Mouse (Mus musculus) induced T-regulatory cell, adult 2 months (primary cell): ENCODE results near the gene Il17a.
"Not testable (repeated sequence)": the region's sequence is repeated elsewhere in the genome, so short reads cannot be mapped to it uniquely, and the experiment has no call there.

ENCODE experiments used
- DNase-seq: peaks from one replicate; pipeline ENCODE4 v3.0.0-alpha.2; 2012; ENCODE audit warnings: low read depth

Gene Il17a

DNA sequence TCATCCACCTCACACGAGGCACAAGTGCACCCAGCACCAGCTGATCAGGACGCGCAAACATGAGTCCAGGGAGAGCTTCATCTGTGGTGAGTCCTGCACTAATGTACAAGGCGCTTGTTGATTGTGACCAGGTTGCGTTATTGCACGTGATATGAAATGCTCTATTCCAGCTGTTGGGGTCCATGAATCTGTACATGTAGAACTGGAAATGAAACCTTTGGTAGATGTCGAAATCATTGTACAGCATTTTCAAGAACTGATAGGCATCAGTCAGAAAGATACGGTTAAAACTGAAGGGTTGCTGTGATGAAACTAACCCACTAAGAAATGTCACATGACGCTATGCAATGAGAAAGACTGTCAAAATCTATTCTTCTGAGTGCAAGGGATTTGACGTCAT lies at the start of gene Il17a:
Il17a (plus strand) TSS at position 3 of the 400 bp plus-strand sequence.
- no peak for DNase-seq

DNA sequence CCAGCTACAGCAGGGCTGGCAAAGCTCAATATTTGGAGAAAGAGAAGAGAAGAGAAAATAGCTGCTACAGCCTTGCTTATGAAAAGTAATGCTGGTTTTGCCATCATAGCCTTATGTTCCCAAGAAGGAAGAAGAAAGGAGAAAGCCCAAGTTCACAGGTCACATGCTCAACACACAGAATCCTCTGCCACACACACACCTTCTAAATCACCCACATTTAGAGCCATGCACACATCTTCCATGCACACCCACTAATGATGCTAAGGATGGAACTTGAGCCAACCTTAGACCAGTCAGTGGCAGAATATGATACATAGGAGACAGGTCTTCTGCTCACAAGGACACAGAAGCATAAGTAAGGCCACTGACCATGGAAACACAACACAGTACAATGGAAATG lies 47.9 kb upstream of the Il17a start:
- no peak for DNase-seq

DNA sequence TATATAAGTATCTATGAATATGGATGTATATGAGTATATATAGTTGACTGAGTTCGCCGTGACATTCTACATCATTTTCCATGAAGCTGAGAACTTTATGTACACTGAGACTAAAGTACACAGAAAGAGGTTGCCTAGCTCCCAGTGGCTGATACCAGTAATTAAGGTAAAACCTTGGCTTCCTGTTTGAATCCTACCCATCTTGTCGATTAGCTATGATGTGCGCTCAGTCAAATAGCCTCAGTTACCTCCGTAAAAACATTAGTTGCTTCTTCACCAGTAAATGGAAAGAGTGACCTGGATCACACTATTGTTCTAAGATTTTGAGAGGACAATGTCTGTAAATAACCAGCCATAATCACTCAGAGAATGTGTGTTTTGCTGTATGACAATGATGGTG lies 47.3 kb upstream of the Il17a start:
- DNase-seq = no peak

DNA sequence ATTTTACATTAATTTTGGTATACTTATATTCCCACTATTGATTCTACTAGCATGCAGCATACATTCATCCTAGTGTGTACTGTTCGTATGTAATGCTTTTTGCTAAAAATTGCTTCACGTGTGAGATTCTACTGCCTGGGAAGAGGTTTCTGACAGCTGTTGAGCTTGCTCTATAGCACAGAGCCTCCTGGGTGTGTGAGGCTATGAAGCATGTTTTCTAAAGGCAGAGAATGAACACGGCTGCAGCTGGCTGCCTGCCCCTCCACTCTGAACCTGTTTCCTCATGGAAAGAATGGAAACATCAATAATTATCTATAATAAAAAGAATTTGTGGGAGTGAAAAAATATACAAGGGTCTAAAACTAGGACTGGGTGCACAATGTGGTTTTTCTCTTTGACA lies 46.9 kb upstream of the Il17a start:
- no peak for DNase-seq

DNA sequence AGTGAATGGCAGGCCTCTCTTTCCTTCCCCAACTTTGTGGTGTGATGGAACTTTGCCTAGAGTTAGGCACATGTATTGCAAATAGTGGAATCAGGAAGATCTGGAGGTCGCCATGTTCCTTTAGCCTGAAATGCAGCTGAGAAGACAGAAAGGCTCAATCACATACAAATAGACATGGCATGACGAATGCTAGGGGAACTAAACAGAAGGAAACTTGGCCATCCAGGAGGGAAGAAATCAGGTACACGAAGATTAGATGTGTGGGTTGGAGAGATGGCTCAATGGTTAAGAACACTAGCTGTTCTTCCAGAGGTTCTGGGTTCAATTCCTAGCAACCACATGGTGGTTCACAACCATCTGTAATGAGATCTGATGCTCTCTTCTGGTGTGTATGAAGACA lies 46.3 kb upstream of the Il17a start:
- DNase-seq = no peak

DNA sequence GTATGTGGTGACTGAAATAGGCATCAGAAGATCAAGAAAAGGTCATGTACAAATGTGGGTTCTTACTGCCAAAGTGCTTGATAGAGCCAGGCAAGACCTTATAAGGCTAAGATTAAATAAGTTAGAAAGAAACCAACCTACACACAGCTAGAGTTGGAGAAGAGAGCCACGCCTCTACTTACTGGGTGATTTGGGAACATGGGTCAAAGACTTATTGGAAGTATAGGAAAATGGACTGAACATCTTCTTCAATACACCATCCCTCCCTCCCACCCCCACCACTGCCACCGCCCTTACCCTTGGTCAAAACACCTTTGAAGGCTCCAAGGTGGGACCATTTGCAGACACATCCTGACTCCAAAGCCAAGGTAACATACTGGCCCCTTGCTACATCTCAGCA lies 45.3 kb upstream of the Il17a start:
- no peak for DNase-seq

DNA sequence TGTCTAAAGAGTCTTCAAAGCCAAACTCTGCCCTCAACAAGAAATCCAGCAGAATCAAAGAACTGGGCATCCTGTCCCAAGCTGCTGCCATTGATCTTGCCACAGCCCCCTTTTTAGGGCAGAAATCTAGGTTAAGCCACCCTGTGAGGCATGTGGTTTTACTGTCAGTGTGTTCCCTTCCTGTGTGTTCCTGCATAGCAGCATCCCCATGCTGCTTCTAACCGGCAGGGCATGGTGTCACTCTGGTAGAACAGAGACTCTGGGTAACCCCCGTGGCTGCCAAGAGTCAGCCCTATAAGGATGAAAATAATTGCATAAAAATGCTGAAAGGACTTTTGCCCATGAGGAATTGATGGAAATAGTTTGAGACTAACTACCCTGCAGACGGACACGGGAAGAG lies 44.8 kb upstream of the Il17a start:
- no peak for DNase-seq

DNA sequence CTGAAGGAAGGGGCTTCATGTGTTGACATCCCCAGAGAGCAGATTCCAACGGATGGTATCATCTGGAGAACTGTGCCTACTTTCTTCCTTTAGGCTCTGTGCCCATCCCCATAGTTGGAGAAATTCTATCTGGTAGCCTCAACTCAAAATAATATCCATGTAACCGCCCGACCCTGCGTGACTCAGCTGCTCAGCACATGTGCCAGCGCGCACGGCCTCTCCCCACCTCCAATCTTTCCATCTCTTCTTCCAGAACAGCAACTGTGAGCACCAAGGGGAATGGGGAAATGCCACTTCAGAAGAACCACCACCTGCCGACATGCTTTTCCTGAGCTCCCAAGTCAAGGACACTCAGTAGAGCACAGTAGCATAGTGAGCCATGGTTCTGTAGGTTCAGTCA lies 39.4 kb upstream of the Il17a start:
- DNase-seq = no peak

DNA sequence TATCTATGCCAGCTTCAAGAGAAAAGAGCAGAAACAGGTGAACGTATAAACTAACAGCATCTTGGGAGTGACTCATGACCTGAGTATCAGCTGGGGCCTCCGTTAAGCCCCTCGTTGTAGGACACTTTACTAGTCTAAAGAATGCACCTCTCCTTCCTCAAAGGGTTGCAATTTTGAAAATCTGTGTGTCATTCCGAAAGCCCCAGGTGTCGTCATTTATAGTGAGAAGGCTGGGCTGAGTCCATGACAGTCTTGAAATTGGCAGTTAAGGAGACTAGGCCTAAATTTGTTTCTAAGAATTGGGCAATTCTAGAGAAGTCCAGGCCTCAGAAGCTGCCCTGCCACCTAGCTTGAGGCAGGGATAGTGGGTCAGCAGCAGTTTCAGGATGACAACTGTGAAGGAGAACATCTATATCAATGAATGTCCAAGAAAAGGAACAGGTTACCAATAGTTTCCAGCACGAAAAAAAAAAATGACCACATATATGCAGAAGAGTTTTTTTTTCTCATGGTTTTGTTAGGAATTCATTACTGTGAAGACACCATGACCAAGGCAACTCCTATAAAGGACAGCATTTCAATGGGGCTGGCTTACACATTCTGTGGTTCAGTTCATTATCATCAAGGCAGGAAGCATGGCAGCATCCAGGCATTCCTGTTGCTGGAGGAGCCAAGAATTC lies 36.9 kb upstream of the Il17a start:
- DNase-seq = no peak

DNA sequence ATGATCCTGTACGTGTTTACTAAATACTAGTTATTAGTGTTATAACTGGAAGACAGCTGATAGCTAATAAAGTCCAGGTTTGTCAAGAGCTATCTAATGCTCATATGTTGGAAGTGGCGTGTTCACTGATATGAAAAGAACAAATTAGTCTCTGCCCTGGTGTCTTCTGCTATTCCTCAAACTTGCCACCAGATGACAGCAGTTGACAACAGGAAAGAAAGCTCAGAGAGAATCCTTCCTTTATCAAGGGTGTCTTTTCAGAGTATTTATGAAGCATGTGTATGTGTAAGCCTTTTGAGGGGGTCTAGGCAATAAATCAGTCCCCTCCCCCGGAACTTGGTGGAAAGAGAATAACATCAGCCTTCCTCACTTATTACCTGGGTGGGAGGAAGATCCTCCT lies 30.7 kb upstream of the Il17a start:
- peak; percentile 48 for DNase-seq

DNA sequence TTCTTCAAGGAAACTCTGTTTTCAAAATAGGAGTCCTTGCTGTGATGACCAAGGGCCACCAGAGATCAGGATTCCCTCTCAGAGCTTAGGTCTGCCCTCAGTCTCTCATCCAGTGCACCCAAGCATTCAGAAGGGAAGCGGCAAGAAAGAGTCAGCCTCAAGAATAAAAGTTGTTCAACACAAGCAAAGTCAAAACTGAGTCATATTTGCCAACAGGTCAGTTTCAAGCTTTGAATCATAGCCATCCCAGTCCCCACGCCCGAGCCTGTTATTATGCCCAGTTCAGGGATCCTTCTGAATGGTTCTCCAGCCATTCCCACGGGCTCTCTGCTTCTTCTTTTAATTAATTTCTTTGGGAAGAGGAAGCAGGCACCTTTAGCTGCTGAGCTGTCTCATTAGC lies 5.9 kb downstream of the Il17a start:
- no peak for DNase-seq

DNA sequence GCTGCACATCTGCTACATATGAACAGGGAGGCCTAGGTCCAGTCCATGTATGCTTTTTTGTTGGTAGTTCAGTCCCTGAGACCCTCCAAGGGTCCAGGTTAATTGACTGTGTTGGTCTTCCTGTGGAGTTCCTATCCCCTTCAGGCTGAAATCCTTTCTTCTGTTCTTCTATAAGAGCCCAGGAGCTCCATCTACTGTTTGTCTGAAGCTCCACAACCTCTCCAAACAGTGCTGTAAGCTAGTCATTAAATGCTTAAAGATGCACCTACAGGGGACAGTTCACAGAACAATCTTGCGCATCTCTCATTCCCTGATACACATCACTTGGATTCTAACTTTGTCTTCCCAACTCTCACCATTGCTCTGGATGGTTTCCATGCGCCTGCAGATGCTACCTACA lies 7.8 kb downstream of the Il17a start:
- peak; percentile 20 for DNase-seq

DNA sequence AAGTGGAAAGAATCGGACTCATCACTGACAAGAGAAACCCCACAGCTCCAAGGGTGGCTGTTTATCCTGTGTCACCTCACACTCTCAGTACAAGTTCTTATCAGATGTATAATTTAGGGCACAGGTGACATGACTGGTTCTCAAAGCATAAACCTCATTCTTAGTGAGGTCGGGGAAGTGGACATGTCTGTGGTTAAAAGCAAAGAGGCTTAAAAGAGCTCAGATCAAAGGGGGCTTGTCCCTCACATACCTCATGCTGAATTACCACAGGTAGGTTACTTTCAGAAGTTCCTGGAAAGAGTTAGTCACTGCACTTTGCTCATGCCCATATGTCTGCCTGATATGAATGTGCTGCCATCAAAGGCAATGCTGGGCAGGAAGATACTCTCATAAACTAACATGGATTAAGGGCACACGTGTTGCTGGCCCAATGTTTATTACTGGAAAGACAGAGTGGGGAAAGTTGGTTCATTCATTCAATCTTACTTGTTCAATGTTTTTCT lies 9.8 kb downstream of the Il17a start:
- DNase-seq = peak; percentile 60

DNA sequence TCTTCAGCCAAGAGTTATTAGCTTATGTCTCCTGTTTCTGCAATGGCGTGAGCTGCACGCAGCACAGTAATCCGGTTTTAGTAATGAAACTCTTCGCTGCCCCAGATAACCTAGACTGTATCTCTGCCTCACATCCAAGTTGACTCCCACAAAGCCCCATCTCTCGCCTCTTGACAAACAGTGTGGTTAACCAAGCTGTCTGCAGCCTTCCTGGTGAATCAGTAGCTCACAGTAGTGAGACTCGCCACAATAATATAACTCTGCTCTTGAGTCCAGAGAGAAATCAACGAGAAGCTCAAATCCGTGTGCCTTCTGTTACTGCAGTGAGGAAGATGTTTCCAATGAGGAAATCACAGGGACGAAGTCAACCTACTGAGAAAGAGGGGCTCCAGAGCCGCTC lies 23.7 kb downstream of the Il17a start:
- DNase-seq = no peak

DNA sequence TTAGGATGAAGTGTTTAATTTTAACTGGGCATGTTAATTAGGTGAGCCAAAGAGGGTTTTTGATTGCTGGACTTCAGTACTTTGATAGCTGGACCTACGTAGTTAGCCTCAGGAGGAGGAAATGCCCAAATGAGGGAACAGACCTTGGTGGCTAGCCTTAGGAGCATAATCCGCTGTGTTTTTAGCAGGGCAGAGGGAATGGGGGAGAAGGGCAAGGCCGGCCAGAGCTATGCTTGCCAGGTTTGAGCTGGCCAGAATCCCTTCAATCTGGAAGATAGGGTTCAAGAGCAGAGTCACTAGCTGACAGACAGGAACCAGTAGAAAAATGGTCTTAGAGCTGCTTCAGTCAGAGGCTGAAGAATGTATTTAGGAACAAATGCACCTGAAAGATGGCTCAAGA lies 26.9 kb downstream of the Il17a start:
- DNase-seq = no peak

DNA sequence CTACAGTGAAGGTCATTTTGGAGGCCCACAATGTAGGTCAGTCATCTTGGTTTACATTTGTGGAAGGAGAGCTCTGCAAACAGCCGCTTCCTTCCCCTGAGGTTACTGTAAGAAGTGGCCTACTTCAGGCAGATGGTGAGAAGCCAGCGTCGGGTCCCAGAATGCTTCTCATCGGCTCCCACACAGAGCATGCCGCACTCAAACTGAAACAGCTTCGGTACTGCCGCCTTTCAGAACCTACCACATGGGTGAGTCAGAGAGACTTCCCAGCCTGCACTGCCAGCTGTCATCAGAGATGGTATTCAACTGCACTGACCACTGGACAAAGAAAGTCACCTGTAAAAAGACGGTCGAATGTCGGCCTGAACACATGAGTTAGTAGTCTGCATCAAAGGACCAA lies 29.1 kb downstream of the Il17a start:
- peak; percentile 14 for DNase-seq

DNA sequence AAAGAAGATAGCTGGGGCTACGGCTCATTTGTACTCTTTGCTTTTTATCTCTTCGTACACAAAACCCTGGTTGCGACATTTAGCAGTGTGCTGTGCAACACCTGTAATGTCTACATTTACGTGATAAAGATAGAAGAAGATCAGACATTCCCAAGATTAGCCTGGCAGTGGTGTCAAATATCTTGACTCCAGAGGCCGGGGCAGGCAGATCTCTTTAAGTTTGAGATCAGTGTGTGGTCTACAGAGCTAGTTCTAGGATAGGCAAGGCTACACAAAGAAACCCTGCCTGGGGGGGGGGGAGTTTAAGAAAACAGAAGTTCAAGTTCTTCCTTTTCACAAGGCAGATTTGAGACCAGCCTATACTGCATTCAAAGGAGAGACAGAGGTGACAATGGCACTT lies 29.6 kb downstream of the Il17a start:
- DNase-seq = no peak

DNA sequence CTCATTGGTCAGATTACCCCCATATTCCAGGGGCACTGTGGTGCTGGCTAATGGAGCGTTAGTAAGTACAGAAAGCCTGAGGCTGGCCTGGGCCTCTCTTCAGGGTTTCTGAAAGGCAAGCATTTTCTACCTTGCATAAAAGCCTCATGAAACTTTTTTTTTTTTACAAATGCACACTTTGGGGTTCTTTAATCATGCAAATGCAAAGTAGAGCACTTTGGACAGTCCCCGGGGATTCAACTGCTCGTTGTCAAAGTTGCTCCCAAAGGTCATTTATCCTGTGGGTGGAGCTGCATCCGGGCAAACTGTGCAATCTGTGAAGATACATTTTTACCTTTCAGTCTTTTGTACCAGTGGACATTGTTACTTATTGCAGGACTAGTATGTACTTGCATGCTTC lies 30.7 kb downstream of the Il17a start:
- DNase-seq = no peak

DNA sequence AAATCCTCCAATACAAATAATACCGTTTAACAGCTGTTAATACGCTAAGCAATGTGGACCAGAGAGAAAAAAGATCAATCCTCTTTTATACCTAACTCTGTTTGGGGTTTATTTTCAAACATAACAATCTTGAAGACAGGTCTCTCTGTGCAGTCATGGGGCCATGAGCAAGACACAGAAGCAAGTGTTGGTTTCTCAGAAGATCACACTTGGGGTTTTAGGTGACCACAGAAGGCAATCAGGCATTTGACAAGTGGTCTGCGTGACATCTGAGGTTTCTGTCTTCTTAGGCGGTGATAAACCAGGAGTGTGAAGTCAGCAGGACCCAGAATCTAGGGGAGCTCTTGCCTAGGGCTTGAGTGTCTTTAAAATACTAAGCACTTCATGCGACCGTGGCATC lies 35.8 kb downstream of the Il17a start:
- DNase-seq = no peak

DNA sequence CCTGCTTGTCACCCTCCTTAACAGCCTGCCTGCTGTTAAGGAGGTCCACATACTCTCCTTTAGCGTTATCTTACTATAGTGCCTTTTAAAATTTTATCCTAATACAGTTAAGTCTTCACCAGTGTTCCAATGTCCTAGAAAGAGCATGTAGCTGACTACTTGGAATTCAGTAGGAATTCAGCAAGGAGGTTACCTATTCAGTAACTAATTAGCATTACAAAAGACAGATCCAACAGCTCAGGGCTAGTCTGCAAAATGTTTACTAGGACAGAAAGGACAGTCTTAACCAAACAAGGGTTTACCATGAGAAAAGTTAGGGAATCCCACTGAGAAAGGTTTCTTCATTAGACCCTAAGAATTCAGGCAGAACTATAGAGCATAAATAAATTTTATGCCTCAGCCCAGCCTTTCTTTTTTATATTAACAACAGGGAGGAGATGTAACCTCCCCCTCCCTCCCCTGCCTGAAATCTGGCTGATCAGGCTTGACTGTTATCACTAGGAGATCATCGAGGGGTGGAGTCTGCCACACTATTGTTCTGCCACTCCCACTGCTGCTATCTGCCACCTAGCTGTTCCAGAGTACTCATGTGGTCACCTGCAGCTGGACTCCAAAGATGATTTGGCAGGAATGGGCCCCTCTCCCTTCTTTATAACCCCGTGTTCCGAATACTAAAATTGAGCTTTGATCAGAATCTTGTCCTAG lies 43.5 kb downstream of the Il17a start:
- DNase-seq = not testable (repeated sequence)

DNA sequence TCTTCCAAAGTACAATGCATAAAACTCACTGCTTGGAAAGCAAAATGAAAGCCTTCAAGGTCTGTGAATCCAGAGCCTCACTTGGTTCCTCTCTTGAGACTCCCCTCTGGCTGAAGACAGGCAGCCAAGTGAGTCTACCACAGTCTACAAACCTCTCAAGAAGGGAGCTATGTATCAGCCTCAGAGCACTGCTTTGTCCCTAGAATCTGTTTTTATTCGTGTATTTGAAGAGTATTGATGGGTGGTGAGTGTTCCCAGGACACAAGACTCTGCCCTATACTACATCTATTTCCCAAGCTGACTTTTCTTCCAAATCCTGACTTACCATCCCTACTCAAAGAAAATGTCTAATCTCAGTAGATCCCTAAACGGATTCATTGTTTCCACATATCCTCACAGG lies 47.7 kb downstream of the Il17a start:
- DNase-seq = no peak
